Mouse (Mus musculus) layer of hippocampus, adult 2 months (tissue): ENCODE measurements around the gene Sik3. TPM values are rescaled to one million over a fixed set of nuclear protein-coding genes. Genes with fewer than 3 reads are reported as not detected.
"Not testable (repeated sequence)": the region's sequence is repeated elsewhere in the genome, so short reads cannot be mapped to it uniquely, and the experiment has no call there.

Experiments
- DNase-seq, 2 experiments: peaks; one replicate each; pipeline ENCODE4 v3.0.0; 2022; ENCODE audit warnings: low spot score in 2 of 2
- H3K27ac ChIP-seq: fragments of 200-600 bp; 2 replicates; pipeline ENCODE4 v1.8.1; 2022
- H3K4me3 ChIP-seq: fragments of 200-600 bp; 2 replicates; pipeline ENCODE4 v1.8.1; 2022; ENCODE audit warnings: mild to moderate bottlenecking
- CTCF ChIP-seq: fragments of 200-600 bp; conservative IDR thresholded peaks from 2 replicates; pipeline ENCODE4 v1.8.1; 2022; ENCODE audit warnings: antibody characterized with exemption, mild to moderate bottlenecking, moderate library complexity
- total RNA-seq, 2 experiments: library from RNA; stranded (reverse); gene quantifications; 2 replicates each; pipeline ENCODE4 v1.2.3; 2021

Gene Sik3
- total RNA-seq, 2 experiments from 2014 or later = 133 to 141 TPM

DNA sequence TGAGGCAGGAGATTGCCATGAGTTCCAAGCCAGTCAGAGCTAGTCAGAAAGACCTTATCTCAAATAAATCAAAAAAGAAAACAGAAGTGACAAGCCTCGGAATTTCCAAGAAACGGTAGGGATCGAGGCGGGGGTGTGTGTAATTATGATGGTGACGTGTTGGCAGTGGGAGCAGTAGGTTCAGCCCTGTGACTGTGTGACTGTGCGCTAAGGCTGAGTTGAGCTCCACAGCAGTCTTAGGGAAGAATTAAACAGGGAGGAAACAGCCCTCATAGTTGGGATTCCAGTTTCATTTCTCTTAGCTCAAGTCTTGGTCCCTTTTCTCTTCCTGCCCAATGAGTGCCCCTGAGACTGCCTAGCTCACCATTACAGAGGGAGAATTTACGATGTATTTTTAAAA, 98.0 kb downstream of the Sik3 start:
- DNase-seq = no peak
- H3K4me3 ChIP-seq = no peak overlapping the region
- no peak for TF ChIP-seq CTCF
- peak overlapping the region; percentile 11; the same call in 1 of the 2 replicates for H3K27ac ChIP-seq

DNA sequence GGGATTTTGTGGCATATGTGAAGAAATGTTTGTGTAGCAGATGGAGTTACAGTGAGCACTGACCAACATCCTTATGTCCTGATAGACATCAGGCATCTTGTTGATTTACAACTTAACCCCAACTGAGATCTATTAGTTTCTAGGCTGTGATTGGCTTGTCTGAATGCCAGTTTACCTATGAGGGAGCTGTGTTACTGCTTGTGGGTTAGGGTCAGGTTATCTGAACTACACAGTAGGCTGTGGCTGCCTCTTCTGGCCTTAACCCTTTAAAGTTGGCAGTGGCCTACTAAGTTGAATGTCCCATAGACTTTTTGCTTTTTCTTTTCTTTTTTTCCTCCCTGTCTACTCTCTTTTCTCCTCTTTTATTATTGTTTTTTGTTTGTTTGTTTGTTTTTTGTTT, 98.7 kb downstream of the Sik3 start:
- peak overlapping the region; percentile 11; the same call in 1 of the 2 replicates for H3K27ac ChIP-seq
- no peak for TF ChIP-seq CTCF
- no peak for DNase-seq
- H3K4me3 ChIP-seq = no peak overlapping the region

DNA sequence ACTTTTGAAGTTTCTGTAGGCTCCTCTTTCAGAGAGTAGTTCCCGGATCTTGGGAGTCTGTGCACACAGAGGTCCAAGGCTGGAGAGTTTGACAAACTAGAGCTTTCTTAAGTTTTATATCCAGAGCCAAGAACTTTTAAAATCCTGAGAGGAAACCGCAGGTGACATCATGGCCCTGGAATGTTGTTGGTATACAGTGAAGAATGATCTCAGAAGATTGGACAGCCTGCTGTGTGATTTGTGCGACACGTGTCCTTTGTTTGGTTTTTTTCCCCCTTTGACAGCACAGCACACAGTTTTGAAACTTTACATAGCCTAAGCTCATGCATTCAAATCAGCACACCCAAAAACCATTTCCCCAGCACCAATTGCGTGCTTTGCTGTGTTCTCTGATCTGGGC, 99.6 kb downstream of the Sik3 start:
- Histone ChIP-seq H3K4me3 (no peak overlapping the region), H3K27ac (peak overlapping the region; percentile 11)
- no peak for DNase-seq
- no peak for TF ChIP-seq CTCF

DNA sequence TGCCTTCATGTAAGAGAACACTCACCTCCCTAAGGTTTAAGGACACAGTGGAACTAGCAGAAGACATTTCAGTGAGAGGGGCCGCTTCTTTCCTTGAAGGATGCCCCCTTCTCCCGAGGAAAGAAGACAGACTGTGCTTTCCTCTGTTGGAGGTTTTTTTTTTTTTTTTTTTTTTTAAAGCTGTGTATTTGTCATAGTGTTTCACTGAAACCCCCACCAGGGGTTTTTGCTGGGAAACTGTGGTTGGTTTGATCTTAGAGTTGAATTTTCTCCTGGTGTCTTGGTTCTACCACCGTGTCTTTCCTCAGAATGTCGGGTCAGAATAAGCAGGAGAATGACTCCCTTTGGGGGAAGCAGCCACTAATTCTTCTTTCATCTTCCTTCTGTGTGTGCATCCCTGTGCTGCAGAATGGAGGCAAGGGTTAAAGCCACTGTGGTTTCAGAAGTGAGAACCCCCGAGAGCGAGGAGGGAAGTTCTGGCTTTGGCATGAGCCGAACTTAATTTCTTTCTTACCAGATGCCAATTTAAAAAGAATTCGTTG, 106.3 kb downstream of the Sik3 start:
- no peak for TF ChIP-seq CTCF
- Histone ChIP-seq H3K27ac (peak overlapping the region; percentile 71; the same call in 1 of the 2 replicates), H3K4me3 (no peak overlapping the region)
- no peak for DNase-seq

DNA sequence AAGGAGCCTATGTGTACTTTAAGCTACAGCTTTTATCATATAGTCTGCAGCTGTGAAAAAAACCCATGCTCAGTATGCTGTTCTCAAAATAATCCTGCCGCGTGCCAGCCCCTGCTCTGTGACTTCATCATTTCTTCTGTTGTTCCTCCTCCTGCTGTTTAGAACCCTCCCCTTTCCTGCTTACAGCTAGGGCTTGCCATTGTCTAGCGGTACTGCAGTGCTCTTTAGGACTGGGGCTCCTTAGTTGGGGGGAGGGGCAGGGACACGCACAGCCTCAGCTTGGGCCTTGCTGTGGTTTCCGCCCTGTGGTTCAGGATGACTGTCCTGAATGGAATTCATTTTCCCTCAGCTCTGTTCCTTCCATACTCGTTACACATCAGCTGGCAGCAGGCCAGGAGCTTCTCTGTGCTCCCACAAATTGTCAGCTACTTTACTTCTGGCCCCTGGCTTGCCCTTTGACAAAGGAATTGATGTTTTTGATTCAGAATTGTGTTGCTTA, 107.4 kb downstream of the Sik3 start:
- peak overlapping the region; percentile 71 for H3K27ac ChIP-seq

DNA sequence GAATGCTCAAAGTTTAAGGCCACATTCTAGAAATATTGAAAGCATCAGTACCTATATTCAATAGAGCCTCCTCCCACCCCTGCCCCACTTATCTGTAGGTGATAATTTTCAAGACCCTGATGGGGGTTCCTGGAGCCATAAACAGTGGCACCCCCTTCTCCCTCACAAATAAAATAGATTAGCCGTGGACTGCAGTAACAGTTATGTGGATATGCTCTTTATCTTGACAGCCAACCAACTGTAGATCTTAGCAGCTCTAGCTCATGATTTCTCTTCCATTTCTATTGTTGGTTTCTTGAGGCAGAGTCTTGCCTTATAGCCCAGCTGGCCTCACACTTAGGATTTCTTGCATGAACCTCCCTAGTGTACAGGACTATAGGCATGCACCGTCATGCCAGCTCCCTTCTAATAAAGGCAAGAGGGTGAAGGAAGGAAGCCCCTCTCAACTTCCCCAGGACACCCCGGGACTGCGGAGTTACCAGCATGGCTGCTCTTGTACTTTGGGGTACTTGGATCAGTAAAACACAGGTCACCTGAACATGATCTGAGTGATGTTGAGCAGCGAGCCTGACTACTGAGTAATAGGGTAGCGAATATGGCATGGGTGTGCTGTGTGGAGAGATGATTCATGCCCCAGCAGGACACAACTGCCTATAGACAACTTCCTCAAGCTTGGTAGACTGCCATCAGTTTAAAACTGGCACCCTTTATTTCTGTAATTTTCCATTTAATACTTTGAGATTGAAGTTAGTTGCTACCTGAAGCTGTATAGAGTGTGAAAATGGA, 108.0 kb downstream of the Sik3 start:
- Histone ChIP-seq H3K4me3 (no peak overlapping the region), H3K27ac (peak overlapping the region; percentile 71)
- no peak for TF ChIP-seq CTCF
- no peak for DNase-seq

More for the DNA sequence above, 107.4 kb downstream of the Sik3 start:
- TF ChIP-seq CTCF = no peak
- no peak overlapping the region for H3K4me3 ChIP-seq
- peak; percentile 19 to 30 for DNase-seq

DNA sequence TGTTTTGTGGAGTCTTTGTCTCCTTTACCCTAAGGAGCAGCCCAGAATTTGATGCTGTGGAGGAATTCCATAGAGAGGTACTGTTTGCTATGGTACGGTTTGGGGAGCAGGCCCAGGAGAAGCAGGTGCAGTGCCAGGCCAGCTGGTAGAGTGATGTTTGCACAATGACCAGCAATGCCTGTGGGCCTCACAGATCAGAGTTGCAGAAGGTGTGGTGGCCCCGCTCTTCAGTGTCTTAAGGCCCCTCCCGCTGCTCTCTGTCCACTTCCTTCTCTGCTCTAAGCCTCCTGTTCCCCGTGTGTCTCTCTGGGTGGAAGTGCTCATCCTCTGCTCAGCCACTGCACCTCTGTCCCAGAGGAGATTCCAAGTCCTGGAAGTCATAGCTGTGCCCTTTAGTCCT, 108.9 kb downstream of the Sik3 start:
- TF ChIP-seq CTCF = no peak
- DNase-seq = no peak
- Histone ChIP-seq H3K4me3 (no peak overlapping the region), H3K27ac (peak overlapping the region; percentile 71; the same call in 1 of the 2 replicates)

DNA sequence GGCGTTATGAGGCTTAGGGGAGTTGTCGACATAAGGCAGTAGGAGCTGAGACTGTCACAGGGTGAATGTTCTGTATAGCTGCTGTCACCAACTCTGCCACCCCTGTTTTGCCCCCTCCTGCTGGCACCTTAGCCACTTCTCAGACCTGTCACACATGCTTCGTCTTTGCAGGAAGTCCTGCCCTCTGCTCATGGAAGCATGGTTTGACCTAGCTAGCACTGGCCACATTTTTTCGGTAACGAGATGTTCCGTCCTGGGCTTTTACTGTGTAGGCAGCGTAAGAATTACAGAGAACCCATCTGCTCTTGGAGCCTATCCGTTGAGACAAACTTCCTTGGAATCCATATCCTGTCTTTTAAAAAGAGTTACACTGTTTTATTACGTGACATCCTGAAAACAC, 110.1 kb downstream of the Sik3 start:
- DNase-seq = no peak
- no peak for TF ChIP-seq CTCF
- Histone ChIP-seq H3K27ac (peak overlapping the region; percentile 85), H3K4me3 (no peak overlapping the region)

DNA sequence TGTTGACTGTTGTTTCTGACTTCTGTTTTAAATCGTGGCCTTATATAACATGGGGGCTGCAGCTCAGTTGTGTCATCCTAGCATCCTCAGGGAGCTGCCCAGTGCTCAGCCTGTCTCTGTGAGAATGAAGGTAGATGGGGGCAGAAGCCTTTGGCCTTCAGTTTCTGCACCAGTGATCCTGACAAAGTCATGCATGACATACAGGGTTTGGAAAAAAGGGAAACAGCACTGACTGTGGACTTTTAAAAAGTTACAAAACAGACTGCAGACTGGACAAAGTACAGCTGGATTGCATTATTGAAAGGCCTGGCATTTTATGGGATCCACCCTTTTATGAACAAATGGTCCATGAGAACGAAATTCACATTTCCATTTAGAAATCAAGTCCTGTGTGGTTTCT, 113.7 kb downstream of the Sik3 start:
- TF ChIP-seq CTCF = no peak
- Histone ChIP-seq H3K4me3 (no peak overlapping the region), H3K27ac (no peak overlapping the region)
- DNase-seq = no peak

DNA sequence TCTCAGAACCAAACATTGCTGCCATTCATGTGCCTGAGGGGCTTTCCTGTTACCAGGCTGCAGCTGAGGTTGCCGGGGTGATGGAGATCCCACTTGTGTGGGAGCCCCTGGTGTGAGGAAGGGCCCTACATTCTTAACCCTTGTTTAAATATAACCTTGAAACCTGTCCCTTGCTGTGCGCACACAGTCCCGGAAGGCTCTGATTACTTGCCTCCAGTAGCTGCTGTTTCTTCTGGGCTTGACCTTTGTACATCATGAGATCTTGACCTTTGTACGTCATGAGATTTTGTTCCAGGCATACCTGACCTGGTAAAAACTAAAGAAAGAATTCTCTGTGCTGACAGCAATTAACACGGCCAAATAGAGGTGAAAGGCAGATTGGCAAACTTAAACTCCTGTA, 114.7 kb downstream of the Sik3 start:
- DNase-seq = no peak

DNA sequence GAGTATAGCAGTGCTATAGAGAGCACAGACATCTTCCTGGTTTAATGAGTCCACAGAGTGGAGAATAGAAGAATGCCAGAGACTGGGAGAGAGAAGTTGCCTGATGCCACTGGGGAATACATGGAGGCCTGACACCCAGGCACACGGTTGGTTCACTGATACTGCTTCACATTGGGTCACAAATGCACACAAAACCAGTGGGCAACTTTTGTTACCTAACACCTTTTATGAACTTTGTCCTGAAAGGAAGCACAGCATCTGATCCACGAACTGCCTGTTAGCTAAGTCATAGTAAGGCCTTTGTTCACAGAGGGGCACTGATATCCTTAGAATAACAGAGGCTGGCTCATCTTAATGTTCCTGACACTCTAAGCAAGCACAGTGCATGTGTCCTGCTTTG, 116.6 kb downstream of the Sik3 start:
- H3K4me3 ChIP-seq = no peak overlapping the region
- no peak for DNase-seq
- no peak for TF ChIP-seq CTCF
- peak overlapping the region; percentile 36; the same call in 1 of the 2 replicates for H3K27ac ChIP-seq

More for the DNA sequence above, 114.7 kb downstream of the Sik3 start:
- H3K27ac ChIP-seq = peak overlapping the region; percentile 18; the same call in 1 of the 2 replicates
- H3K4me3 ChIP-seq = no peak overlapping the region
- no peak for TF ChIP-seq CTCF

DNA sequence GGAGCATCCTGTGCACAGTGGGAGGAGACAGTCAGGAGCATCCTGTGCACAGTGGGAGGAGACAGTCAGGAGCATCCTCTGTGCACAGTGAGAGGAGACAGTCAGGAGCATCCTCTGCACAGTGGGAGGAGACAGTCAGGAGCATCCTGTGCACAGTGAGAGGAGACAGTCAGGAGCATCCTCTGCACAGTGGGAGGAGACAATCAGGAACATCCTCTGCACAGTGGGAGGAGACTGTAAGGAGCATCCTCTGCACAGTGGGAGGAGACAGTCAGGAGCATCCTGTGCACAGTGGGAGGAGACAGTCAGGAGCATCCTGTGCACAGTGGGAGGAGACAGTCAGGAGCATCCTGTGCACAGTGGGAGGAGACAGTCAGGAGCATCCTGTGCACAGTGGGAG, 120.2 kb downstream of the Sik3 start:
- not testable (repeated sequence) for DNase-seq, H3K27ac ChIP-seq, H3K4me3 ChIP-seq

DNA sequence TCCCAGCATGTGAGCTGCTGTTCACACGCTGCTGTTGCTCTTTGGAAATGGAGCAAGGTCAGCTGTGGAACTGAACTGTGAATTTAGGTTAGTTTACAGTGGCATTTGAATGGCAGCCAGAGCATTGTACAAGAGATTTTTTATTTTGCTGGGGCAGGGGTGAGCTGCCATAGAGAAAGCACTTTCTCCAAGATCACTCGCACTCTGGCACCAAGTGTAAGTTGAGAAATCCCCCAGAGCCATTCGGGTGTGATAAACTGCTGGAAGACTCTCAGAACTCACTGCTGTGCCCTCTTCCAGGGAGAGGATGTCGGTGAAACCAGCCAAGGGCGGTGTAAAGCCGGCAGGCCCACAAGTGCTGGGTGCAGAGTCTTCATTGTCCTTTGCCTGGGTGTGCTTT, 126.2 kb downstream of the Sik3 start:
- DNase-seq = no peak
- no peak for TF ChIP-seq CTCF
- Histone ChIP-seq H3K27ac (peak overlapping the region; percentile 65), H3K4me3 (no peak overlapping the region)

DNA sequence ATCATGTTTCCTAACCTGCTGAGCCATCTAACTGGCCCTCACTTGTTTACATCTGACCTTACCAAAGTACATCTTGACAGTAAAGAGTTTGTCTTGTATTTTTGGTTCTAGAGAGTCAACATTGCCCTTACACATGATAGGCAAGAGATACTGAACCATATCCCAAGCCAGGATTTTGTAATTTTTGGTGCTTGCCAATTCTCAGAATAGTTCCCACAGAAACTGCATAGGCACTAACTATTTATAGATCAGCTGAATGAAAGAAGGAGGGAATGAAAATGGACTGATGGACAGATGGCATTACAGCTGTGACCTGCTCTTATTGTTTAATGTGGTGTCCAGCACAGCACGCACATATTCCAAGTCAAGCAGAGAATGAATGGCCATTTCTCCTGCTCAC, 128.2 kb downstream of the Sik3 start:
- Histone ChIP-seq H3K27ac (0 out of 2 replicates have a peak overlapping the region, but pooled peaks have one; percentile 3), H3K4me3 (no peak overlapping the region)
- no peak for TF ChIP-seq CTCF
- no peak for DNase-seq
